Mouse (Mus musculus) layer of hippocampus, postnatal 36 days (tissue): ENCODE measurements around the gene Slc36a1. TPM values are rescaled to one million over a fixed set of nuclear protein-coding genes. Genes with fewer than 3 reads are reported as not detected.

Experiments used
- DNase-seq, 2 experiments: peaks; one replicate each; pipeline ENCODE4 v3.0.0; 2022
- total RNA-seq, 2 experiments: library from RNA; stranded (reverse); gene quantifications; 2 replicates each; pipeline ENCODE4 v1.2.3; 2021

The Slc36a1 gene
- total RNA-seq, 2 experiments from 2014 or later, result 52.9 to 56.8 TPM

DNA sequence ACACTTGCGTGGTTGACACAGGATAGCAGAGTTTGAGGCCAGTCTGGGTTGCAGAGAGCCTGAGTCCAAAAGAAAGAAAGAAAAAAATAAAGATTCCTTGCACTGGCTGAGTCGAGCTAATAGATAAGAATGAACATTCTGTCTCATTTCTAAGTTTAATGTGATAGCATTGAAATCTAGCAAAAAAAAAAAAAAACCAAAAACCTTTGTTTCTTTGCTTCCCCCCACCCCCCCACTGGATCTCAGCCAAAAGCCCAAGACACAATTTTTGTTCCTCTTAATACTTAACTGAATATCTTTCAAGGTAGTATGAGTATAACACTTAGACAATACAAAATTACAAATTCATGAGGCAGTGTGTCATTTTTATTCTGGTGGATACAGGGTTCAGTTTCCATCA is 4.9 kb downstream of the Slc36a1 start:
- no peak for DNase-seq

- DNase-seq, result no peak
Measured at GRCm38 (mm10) chr11:55209626-55210353, 5.6 kb downstream of the Slc36a1 start.

GRCm38 (mm10) chr11:55213518-55213917 is 9.4 kb downstream of the Slc36a1 start:
- DNase-seq, result no peak

DNA sequence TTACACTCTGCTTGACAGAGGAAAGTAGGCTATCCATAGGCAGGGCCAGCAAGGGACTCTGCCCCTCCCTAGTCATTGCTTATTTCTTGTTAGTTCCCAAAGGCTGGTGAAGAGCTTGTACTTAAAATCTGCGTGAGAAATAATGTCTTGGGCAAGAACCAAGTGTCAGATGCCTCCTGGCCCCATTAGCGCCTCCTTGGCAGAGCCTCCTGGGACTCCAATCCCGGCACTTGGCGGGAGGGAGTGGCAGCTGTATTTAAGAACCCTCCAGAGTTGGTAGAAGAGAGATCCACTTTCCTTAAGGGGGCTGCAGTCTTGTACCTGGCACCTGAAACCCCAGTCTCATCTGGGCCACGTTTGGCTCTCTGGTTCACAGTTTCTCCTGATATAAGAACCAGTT is 10.0 kb downstream of the Slc36a1 start:
- no peak for DNase-seq

- no peak for DNase-seq
Measured at GRCm38 (mm10) chr11:55214978-55215377, 10.8 kb downstream of the Slc36a1 start.

DNA sequence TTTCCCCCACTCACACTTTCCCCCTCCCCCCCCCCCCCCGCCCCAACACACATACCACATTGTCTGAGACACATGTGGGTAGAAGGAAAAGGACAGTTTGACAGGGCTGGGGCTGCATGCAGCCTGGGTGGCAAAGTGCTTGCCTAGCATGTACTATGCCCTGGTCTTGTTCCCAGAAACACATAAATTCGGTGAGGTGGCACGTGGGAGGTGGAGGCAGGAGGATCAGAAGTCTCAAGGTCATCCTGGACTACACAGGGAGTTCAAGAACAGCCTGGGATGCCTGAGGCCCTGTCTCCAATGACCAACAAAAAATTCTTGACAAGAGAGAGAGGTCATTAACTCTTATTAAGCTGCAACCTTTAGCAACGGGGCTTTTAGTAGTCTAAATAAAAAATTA is 11.9 kb downstream of the Slc36a1 start:
- DNase-seq, result no peak

DNA sequence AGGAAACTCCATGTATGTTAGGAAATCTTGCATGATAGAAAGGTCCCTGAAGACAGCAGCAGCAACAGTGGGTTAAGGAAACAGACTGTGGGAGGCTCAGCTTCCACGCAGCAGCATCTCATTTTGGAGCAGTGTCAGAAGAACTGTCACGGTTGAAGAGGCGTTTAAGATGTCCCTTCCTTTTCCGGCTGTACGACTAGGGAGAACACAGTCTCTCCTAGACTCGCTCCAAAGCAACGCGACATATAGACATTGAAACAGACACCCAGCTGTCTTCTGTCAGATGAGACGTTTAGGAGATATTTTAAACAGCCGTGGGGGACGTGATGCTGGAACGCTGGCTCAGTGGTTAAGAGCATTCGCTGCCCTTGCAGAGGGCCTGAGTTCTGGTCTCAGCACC is 12.7 kb downstream of the Slc36a1 start:
- DNase-seq, result peak in 1 of 2 experiments; percentile 18

GRCm38 (mm10) chr11:55217418-55217817 is 13.3 kb downstream of the Slc36a1 start:
- DNase-seq, result no peak

DNA sequence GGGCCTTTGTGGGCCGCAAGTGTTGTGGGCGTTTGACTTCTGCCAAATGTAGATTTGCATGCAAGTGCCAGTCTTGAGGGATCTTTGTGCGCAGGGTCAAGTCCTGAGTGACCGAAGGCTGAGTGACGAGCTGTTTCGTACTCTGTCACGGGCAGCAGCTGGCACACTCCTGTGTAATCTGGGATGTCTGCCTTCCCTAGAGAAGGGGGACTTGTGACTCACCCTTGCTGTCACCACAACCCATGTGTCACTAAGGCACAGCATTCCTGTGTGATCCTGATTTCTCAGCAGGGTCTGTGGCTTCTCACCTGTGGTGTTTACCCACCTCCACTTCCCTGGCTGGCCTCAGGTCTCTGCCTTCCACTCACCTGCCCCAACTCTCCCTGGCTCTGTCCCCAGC is 13.7 kb downstream of the Slc36a1 start:
- DNase-seq, result no peak

DNA sequence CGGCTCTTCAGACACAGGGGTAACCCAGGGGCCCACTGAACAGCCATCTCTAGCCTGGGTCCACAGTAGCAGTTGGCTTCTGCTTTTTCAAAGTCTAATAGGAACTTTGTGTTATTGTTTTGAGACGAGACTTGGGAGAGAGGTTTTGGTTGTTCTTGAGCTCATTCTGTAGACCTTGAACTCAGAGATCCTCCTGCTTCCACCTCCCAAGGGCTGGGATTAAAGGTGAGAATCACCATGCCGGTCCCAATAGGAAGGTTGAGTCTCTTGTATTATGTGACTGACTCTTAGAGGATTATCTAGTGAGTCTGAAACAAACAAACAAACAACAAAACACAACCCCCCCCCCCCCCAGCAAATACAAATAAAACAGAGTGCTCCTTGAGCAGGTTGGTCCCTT is 14.3 kb downstream of the Slc36a1 start:
- no peak for DNase-seq

- no peak for DNase-seq
Measured at GRCm38 (mm10) chr11:55221306-55221705, 17.2 kb downstream of the Slc36a1 start.

GRCm38 (mm10) chr11:55231034-55231433 is 26.9 kb downstream of the Slc36a1 start:
- no peak for DNase-seq

DNA sequence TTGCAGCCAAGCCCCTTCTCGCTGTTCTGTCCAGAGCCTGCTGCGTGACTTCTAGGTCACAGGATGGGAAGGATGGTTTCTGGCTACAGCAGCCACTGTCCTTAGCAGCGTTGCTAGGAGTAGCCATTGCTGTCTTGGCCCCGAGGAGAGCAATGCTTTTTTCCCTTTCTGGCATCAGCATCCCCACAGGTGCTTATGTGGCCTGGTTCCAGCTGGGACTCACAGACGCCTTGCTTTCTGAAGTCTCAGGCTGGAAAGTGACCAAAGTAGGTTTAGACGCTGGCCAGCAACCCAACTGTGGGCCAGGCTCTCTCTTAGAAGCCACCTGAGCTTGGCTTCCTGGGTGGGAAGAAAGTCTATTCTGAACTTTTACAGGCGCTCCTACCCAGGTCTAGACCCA is 30.1 kb downstream of the Slc36a1 start:
- no peak for DNase-seq

DNA sequence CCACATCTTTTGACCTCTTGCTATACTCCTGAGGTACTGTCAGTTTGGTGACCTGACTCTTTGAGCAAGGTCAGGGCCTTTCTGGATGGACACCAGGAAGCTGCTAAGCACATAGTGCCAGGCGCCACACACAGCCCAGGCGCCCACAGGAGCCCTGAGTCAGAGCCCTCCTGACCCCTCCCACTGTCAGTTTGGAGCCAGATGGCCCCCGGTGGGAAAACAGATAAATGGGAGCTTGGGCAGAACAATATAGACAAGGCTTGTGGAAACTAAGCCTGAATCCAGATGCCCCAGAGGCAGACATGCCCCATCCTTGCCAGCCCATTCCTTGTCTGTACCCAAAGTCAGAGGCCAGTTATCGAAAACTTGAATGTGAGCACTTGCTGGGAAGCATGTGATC is 30.6 kb downstream of the Slc36a1 start:
- no peak for DNase-seq

- no peak for DNase-seq
Measured at GRCm38 (mm10) chr11:55236815-55237214, 32.7 kb downstream of the Slc36a1 start.

GRCm38 (mm10) chr11:55239496-55239895 is 35.3 kb downstream of the Slc36a1 start:
- no peak for DNase-seq

GRCm38 (mm10) chr11:55240556-55240955 is 36.4 kb downstream of the Slc36a1 start:
- peak; percentile 72 to 76 for DNase-seq

- DNase-seq, result peak; percentile 41 to 50
Measured at GRCm38 (mm10) chr11:55250527-55250926, 46.4 kb downstream of the Slc36a1 start.

GRCm38 (mm10) chr11:55253391-55253790 is 49.2 kb downstream of the Slc36a1 start:
- no peak for DNase-seq

GRCm38 (mm10) chr11:55261105-55261504 is 57.0 kb downstream of the Slc36a1 start:
- DNase-seq, result no peak

DNA sequence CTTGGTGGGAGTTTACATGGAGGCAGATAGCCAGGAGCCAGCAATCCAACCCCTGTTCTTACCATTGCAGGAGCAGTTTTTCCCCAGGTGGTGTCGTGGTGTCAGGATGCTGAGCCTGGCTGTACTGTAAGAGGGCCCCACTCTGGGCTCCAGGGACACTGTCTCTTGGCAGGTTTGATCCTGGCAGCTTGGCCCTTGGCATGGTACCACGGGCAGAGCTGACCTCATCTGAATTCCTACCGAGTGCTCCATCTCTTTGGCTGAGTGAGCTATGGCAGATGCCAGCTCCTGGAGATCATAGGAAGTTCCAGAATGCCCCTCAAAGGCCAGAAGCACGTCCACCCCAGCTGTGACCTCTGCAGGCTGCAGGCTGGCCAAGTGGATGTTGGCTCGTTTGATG is 57.9 kb downstream of the Slc36a1 start:
- DNase-seq, result peak; percentile 24 to 33

DNA sequence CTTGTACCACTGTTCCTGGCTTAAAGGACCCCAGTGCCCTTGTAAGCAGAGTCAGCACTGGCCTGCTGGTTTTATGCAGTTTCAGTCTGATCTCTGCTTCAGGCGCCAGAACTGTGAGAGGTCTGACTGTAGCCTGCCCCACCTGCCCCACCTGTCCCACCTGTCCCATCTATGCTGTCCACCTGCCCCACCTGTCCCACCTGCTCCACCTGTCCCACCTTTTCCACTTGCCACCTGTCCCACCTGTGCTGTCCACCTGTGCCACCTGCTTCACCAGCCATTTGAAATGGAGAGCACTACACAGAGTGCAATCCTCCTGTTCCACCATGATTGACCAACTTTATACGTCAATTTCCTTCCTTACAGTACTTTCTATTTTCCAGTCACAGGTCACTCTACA is 60.2 kb downstream of the Slc36a1 start:
- DNase-seq, result no peak

DNA sequence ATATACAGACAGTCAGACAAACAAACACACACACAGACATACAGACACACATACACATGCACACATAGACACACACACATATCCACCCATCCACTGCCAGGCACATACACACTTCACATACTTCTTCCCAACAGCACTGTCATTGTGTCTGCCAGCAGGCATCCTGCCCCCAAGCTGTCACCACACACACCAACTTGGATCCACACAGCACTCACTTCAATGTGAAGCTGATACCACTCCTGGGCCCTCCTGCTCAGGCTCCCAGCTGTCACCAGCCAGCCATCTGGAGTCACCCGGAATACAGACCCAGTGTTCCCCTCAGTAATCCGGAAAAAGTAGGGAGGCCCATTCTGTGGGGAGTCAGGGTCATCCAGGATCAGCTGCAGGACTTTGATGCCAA is 61.5 kb downstream of the Slc36a1 start:
- DNase-seq, result peak; percentile 9 to 31

- no peak for DNase-seq
Measured at GRCm38 (mm10) chr11:55268580-55268979, 64.4 kb downstream of the Slc36a1 start.

DNA sequence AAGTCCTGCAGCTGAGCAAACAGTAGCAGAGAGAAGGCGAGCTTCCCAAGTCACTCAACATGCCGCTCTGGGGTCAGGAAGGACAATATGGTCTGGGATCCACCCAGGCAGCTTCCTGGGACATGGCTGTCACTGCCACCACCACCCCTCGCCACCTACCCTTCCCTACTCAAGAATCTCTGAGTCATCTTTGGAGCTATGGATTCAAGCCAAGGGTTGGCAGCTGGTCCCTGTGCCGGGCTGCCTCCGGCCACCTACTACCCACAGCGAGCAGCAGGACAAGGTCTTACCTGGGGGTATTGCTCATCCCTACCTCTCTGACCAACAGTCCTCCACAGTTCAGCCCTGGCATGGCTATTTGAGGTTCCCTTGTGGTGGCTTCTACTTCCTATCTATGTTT is 70.6 kb downstream of the Slc36a1 start:
- no peak for DNase-seq
